Mouse (Mus musculus) heart, embryonic 11.5 days (tissue): ENCODE results near the gene Mmaa. TPM values are rescaled to one million over a fixed set of nuclear protein-coding genes. Genes with fewer than 3 reads are reported as not detected.

ENCODE experiments used
- ATAC-seq: fragments of 200-750 bp; cut with Nextera tagmentation; replicated peaks from 2 replicates; pipeline ENCODE4 v1.8.0; 2017; ENCODE audit warnings: moderate library complexity; ENCODE audit not compliant: insufficient number of reproducible peaks, low FRiP score, low TSS enrichment
- H3K27ac ChIP-seq: fragments of 300-500 bp; sonication (generic); 2 replicates; pipeline ENCODE4 v1.5.1; 2014; ENCODE audit warnings: mild to moderate bottlenecking, low read depth, low read length
- H3K27me3 ChIP-seq: fragments of 300-500 bp; sonication (generic); 2 replicates; pipeline ENCODE4 v1.6.1; 2014; ENCODE audit warnings: mild to moderate bottlenecking, low read length, mixed read lengths; ENCODE audit not compliant: control insufficient read depth, insufficient read depth
- H3K36me3 ChIP-seq: fragments of 300-500 bp; sonication (generic); 2 replicates; pipeline ENCODE4 v1.6.1; 2014; ENCODE audit warnings: mild to moderate bottlenecking, low read length, moderate library complexity, mixed read lengths; ENCODE audit not compliant: control insufficient read depth, insufficient read depth
- H3K4me1 ChIP-seq: fragments of 300-500 bp; sonication (generic); 2 replicates; pipeline ENCODE4 v1.6.1; 2014; ENCODE audit warnings: low read length; ENCODE audit not compliant: control insufficient read depth, insufficient read depth
- H3K4me2 ChIP-seq: fragments of 300-500 bp; sonication (generic); 2 replicates; pipeline ENCODE4 v1.6.1; 2014; ENCODE audit warnings: mild to moderate bottlenecking, moderate library complexity
- H3K4me3 ChIP-seq: fragments of 300-500 bp; sonication (generic); 2 replicates; pipeline ENCODE4 v1.5.1; 2014; ENCODE audit warnings: low read depth, low read length
- H3K9ac ChIP-seq: fragments of 300-500 bp; sonication (generic); 2 replicates; pipeline ENCODE4 v1.6.1; 2014; ENCODE audit warnings: mild to moderate bottlenecking, low read depth, low read length, moderate library complexity
- H3K9me3 ChIP-seq: fragments of 300-500 bp; sonication (generic); replicated peaks from 2 replicates; pipeline ENCODE4 v1.6.1; 2016; ENCODE audit warnings: low read length; ENCODE audit not compliant: control insufficient read depth
- WGBS: fragments of 180-500 bp; shearing (Covaris S2); extraction: QIAGEN DNeasy Blood & Tissue Kit; methylation state at CpG from one replicate; pipeline ENCODE4 v1.1.7; 2014; ENCODE audit not compliant: insufficient replicate concordance; 5-methylcytosine and 5-hydroxymethylcytosine counted together
- polyA plus RNA-seq: library from polyadenylated mRNA; unstranded; fragments of >200 nt; fragmentation: Nextera tagmentation; extraction: Ambion mirVana; gene quantifications from 2 replicates; pipeline ENCODE4 v1.2.1, GENCODE M21; 2014

The Mmaa gene
- polyA plus RNA-seq, 1 experiment from 2014 or later: 9.6 TPM

- 67% methylated on average over 7 of the region's 7 CpGs for WGBS
- peaks cover 5% of the 10 kb centered on the region; the same call in 1 of the 2 replicates for H3K4me1 ChIP-seq
- no peaks in the 10 kb centered on the region for H3K9me3 ChIP-seq
- H3K4me3 ChIP-seq: no peak overlapping the region
- ATAC-seq: no peak
- no peaks in the 10 kb centered on the region for H3K27me3 ChIP-seq
- H3K4me2 ChIP-seq: no peak overlapping the region
- no peak overlapping the region for H3K27ac ChIP-seq
- H3K9ac ChIP-seq: no peak overlapping the region
- no peaks in the 10 kb centered on the region for H3K36me3 ChIP-seq
Measured at GRCm38 (mm10) chr8:79225586-79225985, 69.2 kb downstream of the Mmaa start.

GRCm38 (mm10) chr8:79224363-79224762 lies 70.4 kb downstream of the Mmaa start:
- Histone ChIP-seq H3K27ac (no peak overlapping the region), H3K4me1 (peaks cover 5% of the 10 kb centered on the region; the same call in 1 of the 2 replicates), H3K9me3 (no peaks in the 10 kb centered on the region), H3K36me3 (no peaks in the 10 kb centered on the region), H3K4me2 (no peak overlapping the region), H3K27me3 (no peaks in the 10 kb centered on the region), H3K4me3 (no peak overlapping the region), H3K9ac (no peak overlapping the region)
- ATAC-seq: no peak
- WGBS: 85% methylated on average over 9 of the region's 9 CpGs

GRCm38 (mm10) chr8:79222752-79223141 lies 72.0 kb downstream of the Mmaa start:
- Histone ChIP-seq H3K4me1 (peaks cover 5% of the 10 kb centered on the region; the same call in 1 of the 2 replicates), H3K9ac (no peak overlapping the region), H3K36me3 (no peaks in the 10 kb centered on the region), H3K9me3 (no peaks in the 10 kb centered on the region), H3K27me3 (no peaks in the 10 kb centered on the region), H3K27ac (no peak overlapping the region), H3K4me2 (no peak overlapping the region), H3K4me3 (no peak overlapping the region)
- WGBS: 49% methylated on average over 5 of the region's 5 CpGs
- no peak; the same call in 1 of the 2 replicates for ATAC-seq

- no peak overlapping the region for H3K27ac ChIP-seq
Measured at GRCm38 (mm10) chr8:79222106-79222751, 72.5 kb downstream of the Mmaa start.

More at GRCm38 (mm10) chr8:79222106-79222751, 72.5 kb downstream of the Mmaa start:
- Histone ChIP-seq H3K4me3 (no peak overlapping the region), H3K36me3 (no peaks in the 10 kb centered on the region), H3K9ac (no peak overlapping the region), H3K27me3 (no peaks in the 10 kb centered on the region), H3K4me1 (peaks cover 5% of the 10 kb centered on the region; the same call in 1 of the 2 replicates), H3K4me2 (no peak overlapping the region), H3K9me3 (no peaks in the 10 kb centered on the region)
- no peak for ATAC-seq
- WGBS: 64% methylated on average over 5 of the region's 5 CpGs

Other genes starting within 250 kb of the Mmaa start
- gene 1700011L22Rik, start 46.4 kb downstream of the Mmaa start, polyA plus RNA-seq: not detected in 2 replicates
- 23.0 and 26.2 TPM in 2 replicates for gene Smad1, start 104.6 kb upstream of the Mmaa start, polyA plus RNA-seq